Mouse (Mus musculus) layer of hippocampus, adult 6 months (tissue): ENCODE data around the gene Acads. TPM values are rescaled to one million over a fixed set of nuclear protein-coding genes. Genes with fewer than 3 reads are reported as not detected.

Source experiments
- long read RNA-seq, 2 experiments: library from polyadenylated mRNA; unstranded; transcript quantifications; one replicate each; pipeline ENCODE4 v2.0.0; 2019 to 2020
- polyA plus RNA-seq: library from polyadenylated mRNA; unstranded; fragments of <200 nt; fragmentation: Nextera tagmentation; gene quantifications from 2 replicates; pipeline ENCODE4 v1.2.3, GENCODE M21; 2021

Gene Acads
- 4.2 and 4.3 TPM in 2 replicates for polyA plus RNA-seq
- long read RNA-seq, experiment 1, transcript Acads-201 (10 exons, 1,870 nt) = major isoform, 8 of 8 reads
- long read RNA-seq, experiment 1, partial matches to known transcripts = 0 of 8 reads
- long read RNA-seq, experiment 1, other reads (novel, unspliced or antisense) = 0 of 8 reads
- long read RNA-seq, experiment 2, transcript Acads-201 (10 exons, 1,870 nt) = major isoform, 30 of 32 reads
- long read RNA-seq, experiment 2, partial matches to known transcripts = 0 of 32 reads
- long read RNA-seq, experiment 2, other reads (novel, unspliced or antisense) = 2 of 32 reads

DNA sequence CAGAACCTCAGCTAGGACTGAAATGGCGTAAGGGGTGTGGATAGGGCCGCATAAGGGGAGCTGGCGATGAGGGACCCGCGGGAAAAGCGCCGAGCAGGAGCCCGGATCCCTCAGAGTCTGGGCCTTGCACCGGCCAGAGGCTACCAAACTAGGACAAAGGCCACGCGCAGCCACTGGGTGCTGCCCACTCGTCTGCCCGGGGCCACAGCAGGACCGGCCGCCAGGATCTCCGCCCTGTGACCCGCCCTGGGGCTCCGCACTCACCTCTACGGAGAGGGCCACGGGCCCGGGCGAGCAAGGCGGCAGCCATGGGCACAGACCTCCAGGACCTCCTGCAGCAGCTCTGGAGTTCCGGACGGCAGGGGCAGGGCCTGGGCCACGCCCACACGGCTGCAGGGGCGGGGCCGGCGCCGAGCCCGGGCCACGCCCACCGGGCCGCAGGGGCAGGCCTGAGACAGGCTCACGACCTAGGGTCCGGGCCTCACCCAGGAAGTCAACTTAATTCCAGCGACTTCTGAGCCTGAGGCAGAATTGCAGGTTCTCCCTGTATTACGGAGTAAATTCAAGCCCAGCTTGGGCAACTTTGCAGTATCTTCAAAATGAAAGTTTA lies at the start of gene Acads:
Gene Acads (minus strand): TSS at position 386 of the 610 bp plus-strand sequence.

DNA sequence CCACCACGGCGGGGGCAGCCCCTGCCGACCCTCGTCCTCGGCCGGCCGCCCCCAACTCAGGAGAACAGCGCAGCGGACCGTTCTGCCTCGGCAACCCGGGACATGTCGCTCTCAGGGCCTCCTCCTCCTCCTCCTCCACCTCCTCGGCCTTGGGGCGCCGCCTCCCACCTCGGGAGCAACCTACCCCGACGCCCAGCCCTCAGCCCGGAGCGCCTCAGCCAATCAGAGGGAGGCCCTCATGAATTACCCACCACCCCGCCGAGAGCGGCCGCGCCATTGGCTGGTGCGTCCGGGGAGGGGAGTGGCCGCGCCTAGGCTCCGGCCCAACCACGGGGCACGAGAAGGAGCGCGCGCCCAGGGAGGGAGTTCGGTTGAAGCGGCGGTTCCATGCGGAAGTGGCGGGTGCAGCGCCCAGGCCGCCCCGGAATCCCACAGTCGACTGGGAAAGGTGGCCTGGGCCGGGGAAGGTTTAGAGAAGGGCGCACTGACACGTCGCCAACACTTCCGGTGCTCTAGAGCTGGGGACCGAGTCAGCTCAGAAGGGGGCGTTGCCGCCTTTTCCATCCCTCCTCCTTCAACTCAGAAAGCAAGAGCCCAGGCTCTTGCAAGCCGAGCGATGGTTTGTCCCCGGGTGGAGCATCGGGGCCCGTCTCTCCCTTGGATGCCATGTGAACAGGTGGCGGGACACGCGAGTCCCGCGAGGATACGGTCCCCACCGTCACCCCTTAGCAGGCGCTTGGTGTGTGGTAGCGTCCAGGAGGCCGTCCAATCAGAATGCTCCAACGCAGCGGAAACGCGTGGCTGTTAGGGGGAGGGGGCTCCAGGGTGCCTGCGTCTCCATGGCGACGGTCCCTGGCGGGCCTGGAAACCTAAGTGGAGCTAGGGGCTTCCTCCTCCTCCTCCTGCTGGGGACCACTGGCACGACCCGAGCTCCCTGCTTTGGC lies 39.2 kb upstream of the Acads start, which contains the start of gene Mlec:
Gene Mlec (minus strand): TSS at position 140 of the 944 bp plus-strand sequence.

DNA sequence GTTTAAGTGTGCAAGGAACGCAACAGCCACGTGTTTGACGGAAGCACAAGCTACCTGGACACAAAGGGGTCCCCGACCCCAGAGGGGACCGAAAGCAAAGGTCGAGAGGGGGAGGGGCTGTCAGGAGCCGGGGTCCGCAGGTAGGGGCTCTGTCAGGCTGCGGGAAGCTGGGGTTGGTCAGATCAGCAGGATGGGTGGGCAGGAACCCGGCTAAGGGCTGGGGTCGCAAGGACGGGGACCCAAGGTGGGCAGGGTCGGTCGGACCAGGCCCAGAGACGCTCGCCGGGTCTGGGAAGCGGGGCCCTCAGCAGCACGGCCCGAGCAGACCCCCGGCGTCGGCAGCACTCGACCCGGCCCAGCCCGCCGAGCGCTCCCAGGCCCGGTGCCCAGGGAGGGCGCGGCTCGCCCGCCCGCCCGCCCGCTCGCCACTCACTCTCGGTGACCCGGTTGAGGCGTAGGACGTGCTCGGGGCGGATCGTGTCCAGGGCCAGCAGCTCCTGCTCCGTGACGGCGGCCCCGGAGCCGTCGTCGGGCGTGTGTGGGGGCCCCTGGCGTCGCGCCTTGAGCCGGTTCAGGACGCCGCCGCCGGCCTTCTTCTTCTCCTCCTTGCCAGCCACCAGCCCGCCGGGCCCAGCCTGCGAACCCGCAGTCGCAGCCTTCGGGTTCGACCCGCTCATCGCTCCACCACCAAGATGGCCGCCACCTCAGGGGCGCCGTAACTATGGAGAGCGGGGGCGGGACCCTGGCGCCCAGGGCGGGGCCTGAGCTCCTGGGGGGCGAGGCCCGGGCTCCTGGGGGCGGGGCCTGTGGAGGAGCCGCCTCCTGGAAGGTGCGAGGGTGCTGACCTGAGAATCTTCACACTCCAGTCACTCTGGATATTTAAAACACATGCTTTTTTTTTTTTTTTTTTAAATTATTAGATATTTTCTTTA lies 15.4 kb upstream of the Acads start, which contains the start of gene Unc119b:
Gene Unc119b (minus strand): TSS at position 742 of the 932 bp plus-strand sequence.

DNA sequence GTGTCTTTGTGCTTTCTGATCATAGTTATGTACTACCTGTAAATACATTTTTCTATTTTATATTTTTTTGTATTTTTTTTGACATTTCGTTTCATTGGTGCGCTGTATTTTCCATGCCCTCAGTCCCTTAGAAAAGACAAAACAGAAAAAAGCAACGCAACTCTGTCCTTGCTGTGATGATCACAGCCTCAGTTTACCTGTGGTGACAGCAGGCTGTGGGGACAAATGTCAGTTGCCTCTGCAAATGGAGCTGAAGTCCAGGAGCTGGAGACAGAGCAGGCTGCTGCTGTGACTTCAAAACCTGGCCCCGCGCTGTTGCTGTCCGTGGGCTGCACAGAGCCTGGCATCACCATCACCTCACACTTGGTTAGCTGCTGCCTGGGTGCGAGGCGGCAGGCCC lies 21.0 kb downstream of the Acads start, which contains the start of gene Gm10401:
Gene Gm10401 (minus strand): TSS at position 101 of the 400 bp plus-strand sequence.

Other genes starting within 250 kb of the Acads start
- 2.0 and 5.7 TPM in 2 replicates for gene Oasl2, start 222.4 kb downstream of the Acads start, polyA plus RNA-seq
- gene Oasl1, start 196.1 kb downstream of the Acads start, polyA plus RNA-seq = 0.20 and 0.39 TPM in 2 replicates
- 222 and 238 TPM in 2 replicates for gene 2210016L21Rik, start 177.2 kb downstream of the Acads start, polyA plus RNA-seq
- 0.04 TPM in 1 of 2 replicates, not detected in the other for gene Hnf1a, start 148.3 kb downstream of the Acads start, polyA plus RNA-seq
- 7.9 and 8.7 TPM in 2 replicates for gene Sppl3, start 108.2 kb downstream of the Acads start, polyA plus RNA-seq
- 10.3 and 10.8 TPM in 2 replicates for gene Gm10401, start 21.1 kb downstream of the Acads start, polyA plus RNA-seq
- 17.7 and 19.2 TPM in 2 replicates for gene Unc119b, start 15.6 kb upstream of the Acads start, polyA plus RNA-seq
- 20.8 and 25.1 TPM in 2 replicates for gene Mlec, start 38.8 kb upstream of the Acads start, polyA plus RNA-seq
- 8.6 and 9.8 TPM in 2 replicates for gene Cabp1, start 75.0 kb upstream of the Acads start, polyA plus RNA-seq
- 325 and 335 TPM in 2 replicates for gene Pop5, start 116.5 kb upstream of the Acads start, polyA plus RNA-seq
- 49.6 and 52.5 TPM in 2 replicates for gene Rnf10, start 153.6 kb upstream of the Acads start, polyA plus RNA-seq
- gene Coq5, start 160.3 kb upstream of the Acads start, polyA plus RNA-seq = 61.2 and 63.5 TPM in 2 replicates
- gene Dynll1, start 181.7 kb upstream of the Acads start, polyA plus RNA-seq = 357 and 367 TPM in 2 replicates
- 32.8 and 35.5 TPM in 2 replicates for gene Srsf9, start 207.8 kb upstream of the Acads start, polyA plus RNA-seq
- gene Gatc, start 221.8 kb upstream of the Acads start, polyA plus RNA-seq = 19.3 and 21.7 TPM in 2 replicates
- 45.2 and 46.4 TPM in 2 replicates for gene Triap1, start 221.9 kb upstream of the Acads start, polyA plus RNA-seq
- 2,766 and 2,985 TPM in 2 replicates for gene Cox6a1, start 229.6 kb upstream of the Acads start, polyA plus RNA-seq